Mouse (Mus musculus) heart, postnatal 14 days (tissue): ENCODE measurements around the gene Btbd10. TPM values are rescaled to one million over a fixed set of nuclear protein-coding genes. Genes with fewer than 3 reads are reported as not detected.

ENCODE experiments used
- DNase-seq, 2 experiments: peaks; one replicate each; pipeline ENCODE4 v3.0.0; 2021 to 2022
- intact Hi-C: fragments of 180-260 bp; cut with DNase I; formaldehyde crosslinking; loops from one replicate; pipeline ENCODE4 v1.15.1; 2025
- total RNA-seq, 2 experiments: library from RNA; stranded (reverse); gene quantifications; 2 replicates each; pipeline ENCODE4 v1.2.3; 2021

The Btbd10 gene
- total RNA-seq, 2 experiments from 2014 or later = 11.3 to 12.3 TPM

DNA sequence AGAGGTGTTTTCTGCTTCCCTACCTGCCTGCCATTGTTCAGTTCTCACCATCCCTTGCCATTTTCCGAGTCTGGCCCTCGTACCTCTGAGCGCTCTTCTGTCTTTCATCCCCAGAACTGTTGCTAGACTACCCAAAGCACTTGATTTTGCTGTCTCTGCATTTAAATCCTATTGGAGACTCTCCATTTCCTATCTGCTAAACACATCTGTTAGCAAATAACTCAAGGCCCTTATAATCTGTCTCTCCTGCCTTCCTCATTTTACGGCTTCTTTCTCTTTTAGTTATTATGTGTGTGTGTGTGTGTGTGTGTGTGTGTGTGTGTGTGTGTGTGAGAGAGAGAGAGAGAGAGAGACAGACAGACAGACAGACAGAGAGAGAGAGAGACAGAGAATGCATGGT lies 71.4 kb downstream of the Btbd10 start:
- intact Hi-C loops = no loop called here

DNA sequence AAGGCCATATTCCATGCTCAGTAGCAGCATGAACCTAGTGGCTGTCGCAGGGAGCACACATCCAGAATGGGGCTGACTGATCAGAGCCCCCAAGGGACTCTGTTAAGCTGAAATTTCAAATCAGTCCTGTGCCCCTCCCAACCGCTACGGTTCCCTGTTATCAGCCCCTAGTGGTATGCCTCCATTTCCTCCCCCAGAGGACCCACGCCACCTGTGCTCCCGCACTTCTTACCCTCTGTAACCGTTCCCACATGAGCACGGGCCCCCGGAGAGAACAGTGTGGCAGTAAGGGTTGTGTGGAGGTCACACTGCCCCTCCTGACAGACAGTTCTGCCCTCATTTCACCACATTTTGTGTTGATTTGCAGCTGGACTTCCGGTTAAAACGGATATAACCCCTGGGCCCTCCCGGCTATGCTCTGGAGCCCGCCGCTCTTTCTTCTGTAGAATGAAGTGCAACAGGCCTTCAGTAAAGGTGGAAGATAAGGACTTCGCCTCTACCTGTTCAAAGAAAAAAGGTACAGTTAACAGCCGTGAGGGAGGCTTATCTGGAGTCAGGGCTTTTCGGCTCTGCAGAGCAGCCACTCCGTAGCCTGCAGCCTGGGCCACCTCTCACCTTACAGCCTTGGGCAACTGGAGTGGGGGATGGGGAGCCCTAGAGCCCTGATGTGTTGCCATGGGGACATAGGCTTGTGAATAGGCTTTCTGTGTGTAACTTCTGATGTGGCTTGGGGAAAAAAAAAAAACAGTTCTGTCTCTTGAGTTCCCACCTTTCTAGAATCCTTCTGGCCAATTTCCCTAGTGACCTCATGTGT lies 73.9 kb downstream of the Btbd10 start:
- DNase-seq = no peak
- intact Hi-C loops = no loop called here

More for the DNA sequence above, 71.4 kb downstream of the Btbd10 start:
- DNase-seq = no peak

DNA sequence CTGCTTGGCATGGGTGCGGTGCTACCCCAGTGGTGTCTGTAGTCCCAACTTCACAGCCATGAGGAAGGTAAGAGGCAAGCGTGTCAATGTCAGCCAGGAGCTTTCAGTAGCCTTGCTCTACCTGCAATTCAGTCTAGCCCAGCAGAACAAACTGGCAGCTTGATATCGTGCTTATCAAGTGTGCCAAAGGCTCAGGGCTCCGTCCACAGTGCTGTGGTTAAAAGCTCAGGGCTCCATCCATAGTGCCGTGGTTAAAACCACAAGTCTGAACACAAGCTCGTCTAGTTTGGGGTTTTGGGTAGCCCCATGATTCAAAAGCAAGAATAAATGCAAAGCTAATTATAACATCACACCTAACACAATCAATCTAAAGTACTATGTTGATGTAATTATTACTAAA lies 74.6 kb downstream of the Btbd10 start:
- intact Hi-C loops = no loop called here
- no peak for DNase-seq

DNA sequence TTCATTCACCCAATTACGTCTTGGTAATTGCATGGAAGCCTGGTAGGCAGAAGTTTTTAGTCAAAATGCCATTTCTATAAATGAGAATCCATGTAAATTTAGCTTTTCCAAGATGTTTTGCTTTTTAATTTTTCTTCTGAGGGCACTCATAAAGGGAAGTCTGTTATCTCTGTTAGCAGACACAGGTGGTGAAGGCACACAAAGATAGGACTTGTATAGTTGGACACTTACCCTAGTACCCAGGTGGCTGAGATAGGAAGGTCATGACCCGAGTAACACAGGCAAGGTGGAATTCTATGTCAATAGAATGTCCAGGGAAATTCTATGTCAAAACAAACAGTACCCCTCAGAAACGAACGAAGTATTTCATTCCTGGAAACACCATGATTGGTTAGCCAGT lies 77.0 kb downstream of the Btbd10 start:
- no peak for DNase-seq
- intact Hi-C loops = no loop called here

DNA sequence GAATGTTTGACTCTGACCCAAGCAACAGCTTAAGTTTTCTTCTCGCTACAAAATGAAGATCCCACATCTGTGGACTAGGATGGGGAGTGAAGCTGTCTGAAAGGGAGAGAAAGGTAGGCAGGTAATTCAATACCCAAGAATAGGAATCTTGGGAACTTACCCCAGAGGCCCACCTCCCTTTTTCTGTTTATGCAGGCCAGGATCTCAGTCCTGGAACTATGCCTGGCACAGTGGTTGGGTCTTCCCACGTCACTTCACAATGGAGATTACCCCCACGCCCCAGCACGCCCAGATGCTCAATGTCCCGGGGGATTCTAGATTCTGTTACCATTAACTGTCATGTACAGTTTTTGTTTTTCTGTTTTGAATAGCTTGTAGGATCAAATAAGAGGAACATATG lies 77.5 kb downstream of the Btbd10 start:
- no peak for DNase-seq
- intact Hi-C loops = no loop called here

DNA sequence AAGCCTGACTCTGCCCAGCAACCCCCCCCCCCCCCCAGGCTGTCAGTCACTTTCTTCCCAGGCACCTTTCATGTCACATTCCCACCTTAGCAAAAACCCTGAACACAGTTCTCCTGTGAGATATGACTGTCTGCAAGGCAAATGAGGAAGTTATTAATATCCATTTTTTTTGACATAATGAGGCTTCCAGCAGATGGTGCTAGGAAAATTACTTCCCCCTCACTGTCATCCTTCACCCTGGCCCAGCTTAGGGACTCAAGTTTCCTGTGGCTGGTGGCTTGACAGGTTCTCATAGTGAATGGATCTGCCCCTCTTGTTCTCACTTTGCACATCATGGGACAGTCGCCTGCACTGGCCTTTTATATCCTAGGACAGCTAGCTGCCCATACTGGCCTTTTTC lies 80.0 kb downstream of the Btbd10 start:
- intact Hi-C loops = no loop called here

DNA sequence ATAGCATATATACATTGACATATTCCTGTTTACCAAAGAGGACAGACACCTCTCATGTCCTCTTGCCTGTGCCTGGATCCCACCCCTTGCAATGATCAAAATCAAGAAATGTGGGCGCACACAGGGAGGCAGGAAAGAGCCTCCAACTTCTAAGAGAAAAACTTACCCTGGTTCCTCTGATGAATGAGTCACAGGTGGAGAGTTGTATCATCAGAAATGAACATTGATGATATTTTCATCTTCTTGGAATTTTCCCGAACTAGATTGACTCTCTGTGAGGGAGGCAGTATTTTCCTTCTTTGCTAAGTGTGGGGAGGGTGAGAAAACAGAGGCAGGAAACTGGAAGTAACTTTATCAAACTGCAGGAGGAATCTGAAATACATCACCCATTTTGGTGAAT lies 83.8 kb downstream of the Btbd10 start:
- no peak for DNase-seq
- intact Hi-C loops = no loop called here

More for the DNA sequence above, 80.0 kb downstream of the Btbd10 start:
- DNase-seq = no peak

DNA sequence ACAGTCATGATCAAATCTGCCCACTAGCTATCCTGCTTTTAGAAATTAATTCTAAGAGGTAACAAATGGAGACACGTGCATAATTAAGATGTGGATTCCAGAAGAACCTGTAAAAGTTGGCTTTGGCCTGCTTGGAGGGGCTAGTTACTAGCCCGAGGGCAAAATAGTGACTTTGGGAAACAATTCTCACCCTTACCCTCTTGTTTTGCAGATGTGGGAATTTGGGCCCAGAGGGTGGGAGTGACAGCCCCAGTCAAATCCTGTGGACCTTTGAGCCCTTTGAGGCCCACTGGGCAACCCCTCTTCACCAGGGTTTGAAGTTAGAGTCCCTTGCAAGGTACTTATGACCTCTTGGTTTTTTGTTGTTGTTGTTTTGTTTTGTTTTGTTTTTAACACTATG lies 89.9 kb downstream of the Btbd10 start:
- no peak for DNase-seq
- intact Hi-C loops = no loop called here

DNA sequence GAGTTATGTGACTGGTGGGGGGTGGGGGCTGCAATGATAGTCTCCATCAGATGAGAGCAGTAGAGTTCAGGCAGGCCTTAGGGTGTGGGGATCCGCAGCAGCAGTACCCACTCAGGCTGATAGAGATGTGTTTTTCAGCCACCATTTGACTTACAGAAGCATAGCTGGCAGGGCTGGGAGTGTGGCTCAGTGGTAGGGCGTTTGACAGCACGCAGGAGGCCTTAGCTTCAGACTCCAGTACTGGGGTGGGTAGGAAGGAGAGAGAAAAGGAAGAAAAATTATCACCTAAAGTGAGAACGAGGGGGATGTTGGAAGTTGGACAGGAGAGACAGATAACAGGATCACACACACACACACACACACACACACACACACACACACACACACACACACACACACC lies 90.7 kb downstream of the Btbd10 start:
- no peak for DNase-seq
- intact Hi-C loops = no loop called here

DNA sequence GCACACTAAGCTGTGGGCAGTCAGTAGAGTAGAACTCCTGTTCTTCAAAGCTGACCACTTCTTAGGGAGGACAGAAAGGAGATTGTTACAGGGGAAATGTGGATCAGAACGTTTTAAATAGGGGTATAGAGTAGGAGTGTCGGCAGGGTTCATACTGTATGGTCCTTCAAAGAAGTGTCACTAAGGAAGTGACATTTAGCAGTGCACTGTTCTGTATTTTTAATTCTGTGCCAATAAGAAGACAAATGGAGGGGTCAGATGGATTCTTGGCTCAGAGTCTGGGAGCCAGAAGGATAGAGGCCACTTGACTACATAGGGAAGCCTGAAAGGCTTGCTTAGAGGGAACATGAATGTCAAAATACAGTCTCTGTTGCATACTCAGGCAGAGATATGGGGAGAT lies 91.9 kb downstream of the Btbd10 start:
- DNase-seq = no peak
- intact Hi-C loops = no loop called here

DNA sequence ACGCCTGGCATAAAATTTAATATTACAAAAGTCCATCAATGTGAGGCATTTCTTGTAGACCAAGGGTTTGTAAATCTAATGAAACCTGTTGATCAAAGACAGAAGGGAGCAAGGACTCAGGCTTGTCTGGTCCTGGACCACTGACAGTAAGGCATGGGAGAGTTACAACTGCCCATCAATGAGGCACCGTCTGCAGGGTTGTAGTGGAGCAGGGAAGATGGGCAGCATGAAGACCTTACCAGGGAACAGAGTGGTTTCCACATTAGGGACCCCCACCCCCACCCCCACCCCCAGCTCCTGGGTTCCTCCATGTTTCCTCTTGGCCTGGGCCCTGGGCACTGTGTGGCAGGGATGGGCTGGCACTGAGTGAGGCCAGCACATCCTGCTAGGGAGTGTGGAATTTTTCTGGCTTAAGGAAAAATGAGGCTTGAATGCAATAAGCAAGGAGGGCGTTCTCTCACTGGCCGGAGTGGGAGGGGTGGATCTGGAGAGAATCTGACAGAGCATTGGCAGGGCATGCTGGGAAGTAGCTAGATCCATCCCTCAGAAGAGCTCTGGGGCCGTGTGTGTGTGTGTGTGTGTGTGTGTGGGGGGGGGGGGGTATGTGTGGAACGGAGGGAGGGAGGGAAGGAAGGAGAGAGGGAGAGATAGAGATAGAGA lies 96.7 kb downstream of the Btbd10 start:
- no peak for DNase-seq
- intact Hi-C loops = no loop called here

DNA sequence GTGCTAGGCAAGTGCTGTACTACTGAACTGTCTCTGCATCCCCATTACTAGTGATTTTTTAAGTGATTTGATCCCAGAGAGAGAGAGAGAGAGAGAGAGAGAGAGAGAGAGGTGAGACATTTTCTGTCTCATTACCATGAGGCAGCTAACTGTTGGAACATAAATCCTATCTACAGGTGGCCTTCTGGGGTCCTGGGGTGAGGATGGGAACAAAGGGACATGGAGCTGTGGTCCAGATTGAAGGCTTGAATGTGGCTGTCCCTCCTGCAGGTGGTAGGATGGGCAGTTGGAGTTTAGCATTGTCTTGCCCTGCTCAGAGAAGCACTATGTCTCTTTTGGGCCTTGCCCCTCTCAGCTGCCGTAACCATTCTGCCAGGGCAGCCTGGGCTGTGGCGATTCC lies 98.2 kb downstream of the Btbd10 start:
- intact Hi-C loops = no loop called here
- DNase-seq = no peak

DNA sequence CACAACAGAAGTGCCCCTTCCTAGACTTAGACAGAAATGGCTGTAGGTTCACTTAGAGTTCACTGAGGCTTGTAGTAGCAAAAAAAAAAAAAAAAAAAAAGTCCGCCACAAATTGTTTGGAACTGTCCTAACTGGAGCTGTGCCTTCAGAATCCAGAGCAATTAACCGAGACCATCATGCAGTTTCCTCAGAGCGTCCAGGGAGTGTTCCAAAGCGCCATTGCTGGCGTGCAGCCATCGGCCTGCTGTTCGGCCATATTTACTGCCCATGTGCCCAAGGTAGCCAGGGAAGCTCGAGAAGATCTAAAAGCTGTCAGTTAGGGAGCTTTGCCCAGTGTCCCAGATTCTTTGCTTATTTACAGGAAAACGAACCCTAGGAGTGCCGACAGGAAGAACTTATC lies 98.6 kb downstream of the Btbd10 start:
- intact Hi-C loops = no loop called here
- DNase-seq = peak; percentile 40 to 52

DNA sequence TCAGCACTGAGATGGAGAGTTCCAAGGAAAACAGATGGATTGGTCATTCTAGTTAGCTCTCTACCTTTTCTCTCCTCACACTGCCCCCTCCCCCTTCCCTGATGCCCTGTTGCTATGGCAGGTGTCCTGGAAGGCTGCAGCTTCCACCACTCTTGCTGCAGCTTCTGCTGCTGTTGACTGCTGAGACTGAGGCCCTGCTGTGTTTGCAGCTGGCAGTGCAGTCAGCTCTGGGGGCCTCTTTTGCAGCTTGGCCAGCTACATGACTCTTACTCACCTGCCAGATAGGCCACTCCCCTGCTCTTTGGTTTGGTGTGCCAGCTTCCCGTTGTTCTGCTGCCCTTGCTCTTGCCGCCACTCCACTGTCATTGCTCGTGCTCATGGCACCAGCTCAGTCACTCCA lies 99.3 kb downstream of the Btbd10 start:
- no peak for DNase-seq
- intact Hi-C loops = loop anchor here (10.0 kb wide), 1 partner anchor 895 kb away; no protein-coding TSS in a partner anchor

DNA sequence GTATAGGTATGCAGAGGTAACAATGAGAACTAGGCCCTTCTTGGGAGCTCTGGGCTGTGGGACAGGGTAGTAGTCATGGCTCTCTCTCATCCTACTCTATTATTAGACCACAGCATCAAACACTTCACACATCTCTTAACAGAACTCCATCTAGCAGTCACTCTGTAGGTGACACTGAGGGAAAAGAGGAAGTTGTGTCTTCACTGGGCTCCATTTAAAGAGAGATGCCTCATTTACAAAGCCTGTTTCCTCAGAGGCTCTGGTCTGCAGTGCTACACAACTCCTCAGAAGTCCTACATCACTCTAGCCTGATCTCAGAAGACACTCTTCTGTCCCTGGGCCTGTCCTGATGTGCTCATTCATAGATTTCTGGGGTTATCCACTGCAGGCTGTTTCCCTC lies 100.1 kb downstream of the Btbd10 start:
- intact Hi-C loops = loop anchor here (10.0 kb wide), 1 partner anchor 894 kb away; no protein-coding TSS in a partner anchor

DNA sequence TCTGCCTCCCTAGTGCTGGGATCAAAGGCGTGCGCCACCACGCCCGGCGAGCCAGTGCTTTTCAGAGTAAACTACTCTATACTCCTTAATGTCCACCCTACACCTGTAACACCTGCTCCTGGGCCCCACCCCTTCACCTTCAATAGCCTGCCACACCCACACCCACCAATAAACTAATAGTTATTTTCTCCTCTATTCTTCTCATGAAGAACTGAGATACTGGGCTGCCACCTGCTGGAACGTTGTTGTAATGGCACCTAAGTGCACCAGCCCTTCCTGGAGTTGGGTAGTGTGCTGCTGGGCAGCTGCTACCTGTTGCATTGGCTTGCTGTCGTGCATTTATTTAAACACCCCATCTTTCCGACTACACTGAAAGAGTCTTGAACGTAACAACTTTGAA lies 100.9 kb downstream of the Btbd10 start:
- peak; percentile 69 to 82 for DNase-seq
- intact Hi-C loops = loop anchor here (1.0 to 10.0 kb wide), 2 partner anchors 125 to 893 kb away; no protein-coding TSS in a partner anchor

More for the DNA sequence above, 100.1 kb downstream of the Btbd10 start:
- no peak for DNase-seq

Other genes starting within 250 kb of the Btbd10 start
- 1 to 10 TPM; 8.6 to 9.6 TPM for gene Arntl, start 161.9 kb downstream of the Btbd10 start, total RNA-seq
- gene Pth, start 19.2 kb upstream of the Btbd10 start, total RNA-seq = not detected
- 10 to 100 TPM; 29.3 to 32.8 TPM for gene Far1, start 144.4 kb upstream of the Btbd10 start, total RNA-seq